Mouse (Mus musculus): ENCODE results near the gene Celf5.

Celf5 gene

DNA sequence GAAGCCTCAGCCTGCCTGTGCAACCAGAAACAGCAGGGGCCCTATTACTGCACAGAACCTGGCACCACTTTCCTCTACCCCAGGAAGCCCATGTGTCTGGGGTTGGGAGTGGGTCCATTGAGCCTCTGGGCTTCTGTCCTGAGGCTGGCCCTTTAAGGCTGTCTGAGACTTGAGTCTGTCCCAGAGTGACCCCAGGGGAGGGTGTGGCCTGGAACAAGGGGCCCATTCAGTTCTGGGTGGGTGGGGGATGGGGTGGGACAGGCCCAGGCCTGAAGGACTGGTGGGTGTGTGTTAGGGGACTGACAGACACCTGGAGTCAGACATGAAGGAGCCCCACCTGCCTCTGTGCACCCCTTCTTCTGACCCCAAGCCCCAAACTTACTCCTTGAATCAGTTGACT lies 67.8 kb downstream of the Celf5 start:
- DNase-seq (ENCODE audit: inconsistent ontology term), result peak; percentile 93

DNA sequence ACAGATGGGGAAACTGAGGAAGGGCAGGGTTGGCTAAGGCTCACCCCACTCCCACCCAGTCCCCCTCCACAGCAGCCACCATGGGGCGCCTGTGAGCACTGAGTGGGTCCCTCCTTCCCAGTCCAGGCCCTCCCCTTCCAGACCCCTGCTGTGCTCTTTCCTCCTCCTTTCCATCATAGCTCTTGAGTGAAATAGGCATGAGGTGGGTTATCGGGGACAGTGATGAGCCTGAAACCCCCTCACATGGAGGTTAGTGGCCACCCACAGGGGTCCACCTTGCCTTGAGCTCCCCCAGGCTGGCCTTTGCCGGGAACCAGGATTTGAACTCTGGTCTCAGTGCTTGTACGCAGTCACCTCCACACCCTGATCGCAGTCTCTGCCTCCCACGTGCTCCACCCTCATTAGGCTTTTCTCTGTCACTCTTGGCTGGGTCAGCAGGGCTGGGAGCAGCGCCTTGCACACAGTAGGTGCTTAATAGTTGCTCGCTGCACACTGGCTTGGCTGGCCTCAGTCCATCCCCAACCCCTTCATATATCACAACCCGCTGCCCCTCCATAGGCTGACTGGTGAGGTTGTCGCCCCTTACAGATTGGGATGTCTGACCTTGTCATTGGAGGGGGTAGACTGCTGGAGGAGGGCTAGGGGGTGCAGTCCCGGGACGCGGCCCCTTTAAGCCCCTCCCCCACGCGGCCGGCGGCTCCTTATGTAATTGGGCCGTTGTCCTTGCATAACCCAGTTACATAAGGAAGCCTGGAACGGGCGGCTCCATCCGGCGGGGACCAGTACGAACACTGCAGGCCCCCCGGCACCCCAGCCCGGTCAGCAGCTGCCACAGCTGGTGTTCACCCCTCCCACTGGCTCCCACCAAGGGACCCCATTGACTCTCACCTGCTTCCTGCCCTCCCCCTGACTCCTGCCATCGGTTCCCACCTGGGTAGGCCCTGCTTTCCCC lies 68.9 kb downstream of the Celf5 start:
- peak; percentile 88 for DNase-seq (ENCODE audit: inconsistent ontology term)

DNA sequence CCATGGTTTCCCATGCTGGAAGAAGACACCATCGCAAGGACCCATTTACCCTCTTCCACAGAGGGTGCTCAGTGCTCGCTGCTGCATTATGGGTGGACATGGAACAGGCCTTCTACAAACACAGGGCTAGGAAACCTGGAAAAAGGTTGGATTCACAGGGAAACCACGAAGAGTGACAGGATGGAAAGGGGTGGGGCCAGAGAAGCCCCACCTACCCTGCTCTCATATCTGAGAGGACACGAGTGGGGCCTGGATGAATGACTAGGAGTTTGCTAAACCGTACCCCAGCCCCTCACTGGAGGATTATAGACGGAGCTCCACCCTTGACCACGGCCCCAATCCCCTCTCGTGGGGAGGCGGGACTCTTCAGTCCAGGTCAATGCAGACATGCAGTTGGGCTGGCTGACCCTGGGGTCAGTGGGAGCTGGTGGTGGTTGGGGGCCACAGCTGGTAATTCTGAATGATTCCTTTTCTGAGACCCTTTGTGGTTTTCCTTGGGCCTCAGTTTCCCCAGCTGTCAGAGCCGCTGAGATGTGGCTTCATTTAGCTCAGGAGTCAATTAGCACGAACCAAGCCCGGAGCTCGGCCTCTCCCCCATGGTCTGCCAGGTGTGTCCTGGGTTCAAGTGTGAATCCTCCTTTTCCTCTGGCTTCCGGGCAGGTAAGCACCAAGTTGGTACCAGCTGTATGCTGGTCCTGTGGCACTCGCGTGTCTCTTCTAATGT lies 69.8 kb downstream of the Celf5 start:
- no peak for DNase-seq (ENCODE audit: inconsistent ontology term)

DNA sequence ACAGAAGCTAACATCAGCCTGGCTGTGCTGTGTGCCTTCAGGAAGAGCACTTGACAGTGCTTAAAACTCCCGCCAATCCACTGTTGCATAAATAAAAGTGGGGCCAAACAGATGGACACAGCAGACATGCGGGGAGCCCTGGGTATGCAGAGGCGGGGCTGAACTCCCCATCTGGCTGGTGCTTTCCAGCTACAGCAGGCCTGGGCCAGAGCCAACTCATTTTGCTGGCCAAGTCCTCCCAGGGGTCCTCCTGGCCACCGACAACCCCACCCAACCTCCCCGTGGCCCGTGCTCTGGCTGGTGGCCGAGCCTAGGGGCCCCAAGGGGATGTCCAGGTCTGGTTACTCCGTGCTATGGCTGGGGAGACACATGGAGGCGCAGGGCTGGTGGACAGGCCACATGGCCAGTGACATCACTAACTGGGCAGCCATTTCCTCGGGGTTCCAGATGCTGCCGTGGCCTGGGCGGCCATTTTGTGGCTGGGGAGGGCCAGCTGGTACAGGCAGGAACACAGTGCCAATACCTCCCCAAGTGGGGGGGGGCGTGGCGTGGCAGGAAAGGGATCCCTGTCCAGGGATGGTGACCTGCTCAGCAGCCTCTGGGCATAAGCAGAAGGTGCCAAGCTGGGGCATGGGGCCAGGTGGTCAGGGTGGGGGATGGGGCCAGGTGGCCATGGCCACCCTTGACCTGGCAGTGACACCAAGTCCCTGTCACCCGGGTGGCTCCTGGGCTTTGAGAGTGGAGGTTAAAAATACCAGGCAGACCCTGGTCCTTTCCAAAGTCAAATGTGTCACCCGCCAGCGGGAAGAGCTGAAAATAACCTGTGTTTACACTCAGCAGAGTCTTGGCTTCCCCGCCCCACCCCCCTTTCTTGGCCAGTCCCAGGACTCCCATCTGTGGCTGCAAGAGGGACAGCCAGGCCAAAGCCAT lies 70.8 kb downstream of the Celf5 start:
- DNase-seq (ENCODE audit: inconsistent ontology term), result peak; percentile 87

DNA sequence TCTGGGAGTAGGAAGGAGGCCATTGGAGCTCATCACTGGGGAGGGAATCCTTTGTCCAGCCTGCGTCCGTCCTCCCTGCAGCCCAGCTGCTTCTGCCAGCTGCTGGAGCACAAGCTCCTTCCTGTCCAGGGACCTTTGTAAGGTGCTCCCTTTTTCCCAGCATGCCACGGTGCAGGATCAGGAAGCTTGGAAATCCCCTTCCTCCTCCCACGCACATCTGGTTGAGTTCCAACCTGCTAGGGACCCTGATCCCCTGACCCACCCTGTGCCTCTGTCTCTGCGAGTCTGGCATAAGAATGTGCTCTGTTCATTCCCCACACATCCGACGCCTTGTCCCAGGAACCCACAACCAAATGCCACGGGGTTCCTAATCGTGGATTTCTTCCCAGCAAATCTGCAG lies 71.5 kb downstream of the Celf5 start:
- no peak for DNase-seq (ENCODE audit: inconsistent ontology term)

DNA sequence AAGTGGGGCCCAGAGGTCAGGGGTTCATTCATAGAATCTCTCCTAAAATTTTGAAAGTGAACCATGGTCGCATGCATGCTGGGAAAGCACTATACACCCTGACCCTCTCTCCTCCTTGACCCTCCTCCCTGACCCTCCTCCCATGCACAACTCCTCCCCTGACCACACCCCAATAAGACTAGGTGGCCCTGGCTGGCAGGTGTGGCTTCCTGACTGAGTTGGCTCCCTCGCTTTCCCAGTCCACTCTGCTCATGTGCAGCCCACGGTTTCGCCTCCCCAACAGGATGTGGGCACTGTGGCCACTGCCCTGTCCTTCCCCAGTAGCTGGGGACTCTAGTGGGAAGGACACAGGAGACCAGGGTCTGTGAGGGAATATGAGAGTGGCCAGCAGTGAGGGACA lies 72.2 kb downstream of the Celf5 start:
- DNase-seq (ENCODE audit: inconsistent ontology term), result no peak

DNA sequence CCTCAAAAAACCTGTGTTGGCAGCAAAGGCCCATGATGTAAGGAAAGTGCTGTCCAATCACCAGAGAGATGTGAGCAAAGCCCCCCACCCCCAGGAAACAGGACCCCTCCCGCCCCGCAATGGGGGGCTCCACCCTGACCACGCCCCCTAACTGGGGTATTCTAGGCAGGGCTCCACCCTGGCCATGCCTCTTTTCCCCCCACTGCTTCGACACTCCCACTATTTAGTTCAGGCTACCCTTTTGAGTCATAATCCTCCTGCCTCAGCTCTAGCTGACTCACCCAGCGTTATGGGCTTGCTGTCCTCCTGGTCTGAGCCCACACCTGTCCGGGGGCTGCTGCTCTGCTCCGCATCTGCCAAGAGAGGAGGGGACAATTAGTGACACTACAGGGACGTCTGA lies 73.2 kb downstream of the Celf5 start:
- DNase-seq (ENCODE audit: inconsistent ontology term), result no peak
